Mouse (Mus musculus) hindbrain, embryonic 10.5 days (tissue): ENCODE data around the gene Urad. TPM values are rescaled to one million over a fixed set of nuclear protein-coding genes. Genes with fewer than 3 reads are reported as not detected.

Experiments used
- DNase-seq: peaks from one replicate; pipeline ENCODE4 v3.0.0-alpha.2; 2017; ENCODE audit warnings: low spot score
- H3K27ac ChIP-seq: fragments of 300-500 bp; sonication (generic); 2 replicates; pipeline ENCODE4 v1.5.1; 2016; ENCODE audit warnings: mild to moderate bottlenecking, moderate library complexity
- H3K27me3 ChIP-seq: fragments of 300-500 bp; sonication (generic); 2 replicates; pipeline ENCODE4 v1.6.1; 2016; ENCODE audit warnings: mild to moderate bottlenecking; ENCODE audit not compliant: poor library complexity, insufficient read depth, severe bottlenecking
- H3K36me3 ChIP-seq: fragments of 300-500 bp; sonication (generic); 2 replicates; pipeline ENCODE4 v1.6.1; 2016; ENCODE audit warnings: mild to moderate bottlenecking, moderate library complexity
- H3K4me1 ChIP-seq: fragments of 300-500 bp; sonication (generic); replicated peaks from 2 replicates; pipeline ENCODE4 v1.6.1; 2016; ENCODE audit warnings: mild to moderate bottlenecking
- H3K4me3 ChIP-seq: fragments of 300-500 bp; sonication (generic); 2 replicates; pipeline ENCODE4 v1.5.1; 2016; ENCODE audit warnings: mild to moderate bottlenecking, moderate library complexity
- H3K9me3 ChIP-seq: fragments of 300-500 bp; sonication (generic); 2 replicates; pipeline ENCODE4 v1.6.1; 2016; ENCODE audit warnings: mild to moderate bottlenecking, moderate library complexity
- WGBS: fragments of 180-500 bp; shearing (Covaris S2); methylation state at CpG from one replicate; pipeline ENCODE4 v1.1.7; 2016; 5-methylcytosine and 5-hydroxymethylcytosine counted together
- polyA plus RNA-seq: library from polyadenylated mRNA; unstranded; fragments of >200 nt; fragmentation: Nextera tagmentation; extraction: Ambion mirVana; gene quantifications from 2 replicates; pipeline ENCODE4 v1.2.1, GENCODE M21; 2016

Urad gene
- polyA plus RNA-seq, 1 experiment from 2014 or later = not detected

DNA sequence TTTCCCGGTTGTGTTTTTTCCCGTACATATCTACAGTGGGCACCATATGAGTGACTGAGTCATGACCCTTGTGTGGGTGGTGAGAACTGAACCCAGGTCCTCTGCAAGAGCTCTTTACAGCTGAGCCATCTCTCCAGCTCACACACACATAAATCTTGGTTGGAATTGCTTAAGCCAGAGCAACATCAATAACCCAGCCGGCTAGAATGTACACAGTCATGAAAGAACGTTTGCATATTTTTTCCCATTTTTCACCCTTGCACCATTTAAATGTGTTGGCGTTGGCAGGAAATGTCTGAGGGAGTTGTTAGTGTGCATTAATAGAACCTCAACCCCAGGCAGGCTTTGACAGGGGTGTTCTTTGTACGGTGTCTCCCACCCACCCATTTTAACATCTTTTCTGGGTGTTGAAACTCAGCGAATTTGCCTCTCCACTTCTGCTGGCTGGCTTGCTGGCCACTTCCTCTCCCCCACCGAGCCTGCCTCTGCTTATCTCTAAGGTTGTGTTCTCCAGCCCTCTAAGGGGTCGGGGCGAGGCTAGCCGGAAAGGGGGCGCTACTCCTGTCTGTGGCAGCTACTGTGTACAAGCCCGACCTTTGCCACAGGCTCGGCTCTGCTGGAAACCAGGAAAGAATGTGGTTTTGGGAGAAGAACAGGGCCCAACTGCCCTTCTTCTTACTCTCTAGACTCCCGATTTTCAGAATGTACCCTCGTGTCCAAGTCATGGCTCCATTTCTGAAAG is 30.3 kb downstream of the Urad start:
- H3K4me3 ChIP-seq = no peak overlapping the region
- no peak for DNase-seq
- no peaks in the 10 kb centered on the region for H3K36me3 ChIP-seq
- 35% methylated on average over 16 of the region's 16 CpGs for WGBS
- peaks cover 8% of the 10 kb centered on the region; the same call in 1 of the 2 replicates for H3K4me1 ChIP-seq
- H3K9me3 ChIP-seq = 0 out of 2 replicates have a peak, but pooled peaks cover 2% of the 10 kb centered on the region
- H3K27ac ChIP-seq = no peak overlapping the region
- H3K27me3 ChIP-seq = peaks cover 71% of the 10 kb centered on the region

DNA sequence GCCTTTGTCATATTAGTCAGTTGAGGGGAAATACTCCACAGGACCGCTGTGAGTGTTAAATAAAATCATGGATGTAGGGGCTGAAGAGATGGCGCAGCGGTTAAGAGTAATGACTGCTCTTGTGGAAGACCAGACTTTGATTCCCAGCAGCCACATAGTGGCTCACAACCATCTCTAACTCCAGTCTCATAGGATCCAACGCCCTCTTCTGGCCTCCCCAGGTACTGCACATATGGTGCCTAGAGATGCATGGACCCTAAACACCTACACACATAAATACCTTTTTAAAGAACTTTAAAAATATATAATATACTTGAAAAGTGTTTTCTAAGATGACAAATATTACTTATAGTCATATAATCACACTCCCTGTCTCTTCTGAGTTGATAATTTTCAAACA is 37.9 kb downstream of the Urad start:
- DNase-seq = no peak
- H3K27ac ChIP-seq = no peak overlapping the region
- peaks cover 61% of the 10 kb centered on the region for H3K27me3 ChIP-seq
- no peaks in the 10 kb centered on the region for H3K9me3 ChIP-seq
- no peaks in the 10 kb centered on the region for H3K36me3 ChIP-seq
- no peaks in the 10 kb centered on the region for H3K4me1 ChIP-seq
- 76% methylated on average over 4 of the region's 4 CpGs for WGBS
- H3K4me3 ChIP-seq = no peak overlapping the region

DNA sequence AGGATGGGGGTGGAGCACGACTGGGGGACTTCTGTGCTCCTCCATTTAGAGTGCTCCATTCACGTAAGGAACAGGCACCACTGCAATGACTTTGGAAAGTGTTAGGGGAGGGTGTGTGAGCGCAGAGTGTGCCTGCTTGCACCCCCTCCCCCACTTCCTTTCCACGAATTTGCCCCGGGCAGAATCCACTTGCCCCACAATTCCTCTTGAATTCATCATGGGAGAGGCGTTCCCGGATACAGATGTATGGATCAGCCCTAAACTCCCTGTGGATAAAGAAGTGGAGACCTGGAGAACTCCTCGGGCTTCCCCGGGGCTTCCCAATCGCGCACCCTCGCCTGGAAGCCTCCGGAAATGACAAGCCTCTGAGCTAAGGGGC is 44.7 kb downstream of the Urad start:
- 0% methylated on average over 13 of the region's 13 CpGs for WGBS
- DNase-seq = no peak
- Histone ChIP-seq H3K4me1 (no peaks in the 10 kb centered on the region), H3K27ac (no peak overlapping the region), H3K9me3 (0 out of 2 replicates have a peak, but pooled peaks cover 5% of the 10 kb centered on the region), H3K36me3 (no peaks in the 10 kb centered on the region), H3K27me3 (peaks cover 100% of the 10 kb centered on the region), H3K4me3 (no peak overlapping the region)

DNA sequence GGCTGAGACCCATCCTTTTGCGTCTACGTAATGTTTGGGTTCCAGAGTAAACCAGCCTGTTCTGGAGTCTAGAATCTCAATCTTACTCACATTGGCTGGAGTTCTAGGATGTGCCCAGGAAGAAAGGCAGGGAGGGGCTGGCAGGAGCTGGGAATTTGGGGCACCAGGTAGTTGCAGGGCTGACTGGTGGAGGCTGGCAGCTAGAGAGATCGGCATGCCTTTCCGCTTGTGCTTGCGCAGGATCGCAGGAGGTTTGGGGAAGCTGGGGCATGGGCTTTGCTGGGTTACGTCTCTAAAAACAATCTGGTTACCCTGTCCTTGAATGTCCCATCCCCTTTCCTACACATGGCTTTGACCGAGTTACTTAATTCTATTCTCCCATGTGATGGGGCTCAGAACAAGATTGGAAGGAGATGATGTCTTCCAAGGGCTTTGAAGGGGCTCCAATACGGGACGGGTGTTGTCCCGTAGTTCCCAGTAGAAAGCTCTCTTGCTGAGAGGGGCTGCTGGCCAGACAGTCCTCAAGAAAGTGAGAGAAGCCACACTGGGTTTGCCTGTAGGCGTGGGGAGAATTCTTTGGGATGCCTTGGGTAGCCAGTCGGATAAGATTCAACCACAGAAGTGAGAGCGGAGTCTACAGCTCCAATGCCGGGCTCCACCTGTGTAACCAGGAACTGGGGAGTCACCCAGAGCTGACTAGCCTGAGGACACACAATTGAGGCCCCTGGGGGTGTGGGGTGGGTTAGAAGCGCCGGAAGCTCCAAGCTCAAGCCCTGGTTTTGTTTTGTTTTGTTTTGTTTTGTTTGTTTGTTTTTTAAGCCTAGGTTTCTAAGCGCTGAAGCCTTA is 45.3 kb downstream of the Urad start:
- H3K27ac ChIP-seq = no peak overlapping the region
- H3K4me3 ChIP-seq = no peak overlapping the region
- no peaks in the 10 kb centered on the region for H3K4me1 ChIP-seq
- WGBS = 1% methylated on average over 18 of the region's 18 CpGs
- 0 out of 2 replicates have a peak, but pooled peaks cover 5% of the 10 kb centered on the region for H3K9me3 ChIP-seq
- H3K36me3 ChIP-seq = no peaks in the 10 kb centered on the region
- H3K27me3 ChIP-seq = peaks cover 100% of the 10 kb centered on the region
- DNase-seq = peak; percentile 27

DNA sequence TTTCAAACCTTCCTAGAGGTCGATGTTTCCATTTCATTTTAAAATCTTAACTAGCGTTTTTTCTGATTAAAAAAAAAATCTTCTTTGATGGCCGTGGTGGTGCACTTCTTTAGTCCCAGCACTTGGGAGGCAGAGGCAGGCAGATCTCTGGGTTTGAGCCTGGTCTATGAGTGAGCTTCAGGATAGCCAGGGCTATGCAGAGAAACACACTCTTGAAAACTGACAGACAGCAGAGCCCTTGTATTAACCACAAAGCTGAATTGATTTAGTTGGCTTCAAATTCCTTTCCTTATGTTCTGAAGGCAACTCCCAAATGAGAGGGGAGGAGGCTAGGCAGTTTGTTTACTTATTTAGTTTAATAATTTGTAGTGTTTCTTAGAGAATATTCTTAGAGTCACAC is 46.5 kb downstream of the Urad start:
- DNase-seq = no peak
- 13% methylated on average over 3 of the region's 3 CpGs for WGBS

DNA sequence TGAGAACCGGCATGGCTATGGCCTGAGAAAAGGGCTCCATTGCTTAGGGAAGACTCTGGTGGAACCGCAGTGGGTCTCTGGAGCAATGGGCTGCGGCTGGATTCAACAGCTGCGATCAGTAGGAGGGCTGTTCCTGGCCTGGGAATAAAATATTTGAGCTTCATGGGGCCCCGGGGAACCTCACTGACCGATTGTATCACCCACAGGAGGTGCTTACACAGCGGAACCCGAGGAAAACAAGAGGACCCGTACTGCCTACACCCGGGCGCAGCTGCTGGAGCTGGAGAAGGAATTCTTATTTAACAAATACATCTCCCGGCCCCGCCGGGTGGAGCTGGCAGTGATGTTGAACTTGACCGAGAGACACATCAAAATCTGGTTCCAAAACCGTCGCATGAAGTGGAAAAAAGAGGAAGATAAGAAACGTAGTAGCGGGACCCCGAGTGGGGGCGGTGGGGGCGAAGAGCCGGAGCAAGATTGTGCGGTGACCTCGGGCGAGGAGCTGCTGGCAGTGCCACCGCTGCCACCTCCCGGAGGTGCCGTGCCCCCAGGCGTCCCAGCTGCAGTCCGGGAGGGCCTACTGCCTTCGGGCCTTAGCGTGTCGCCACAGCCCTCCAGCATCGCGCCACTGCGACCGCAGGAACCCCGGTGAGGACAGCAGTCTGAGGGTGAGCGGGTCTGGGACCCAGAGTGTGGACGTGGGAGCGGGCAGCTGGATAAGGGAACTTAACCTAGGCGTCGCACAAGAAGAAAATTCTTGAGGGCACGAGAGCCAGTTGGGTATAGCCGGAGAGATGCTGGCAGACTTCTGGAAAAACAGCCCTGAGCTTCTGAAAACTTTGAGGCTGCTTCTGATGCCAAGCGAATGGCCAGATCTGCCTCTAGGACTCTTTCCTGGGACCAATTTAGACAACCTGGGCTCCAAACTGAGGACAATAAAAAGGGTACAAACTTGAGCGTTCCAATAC is 47.8 kb downstream of the Urad start:
- H3K4me3 ChIP-seq = no peak overlapping the region
- no peak overlapping the region for H3K27ac ChIP-seq
- WGBS = 1% methylated on average over 48 of the region's 48 CpGs
- H3K36me3 ChIP-seq = no peaks in the 10 kb centered on the region
- peak; percentile 63 for DNase-seq
- H3K4me1 ChIP-seq = peaks cover 7% of the 10 kb centered on the region; the same call in 1 of the 2 replicates
- peaks cover 100% of the 10 kb centered on the region for H3K27me3 ChIP-seq
- H3K9me3 ChIP-seq = 0 out of 2 replicates have a peak, but pooled peaks cover 5% of the 10 kb centered on the region

More for the DNA sequence above, 46.5 kb downstream of the Urad start:
- peaks cover 100% of the 10 kb centered on the region for H3K27me3 ChIP-seq
- H3K9me3 ChIP-seq = 0 out of 2 replicates have a peak, but pooled peaks cover 5% of the 10 kb centered on the region
- H3K4me3 ChIP-seq = no peak overlapping the region
- no peaks in the 10 kb centered on the region for H3K36me3 ChIP-seq
- no peak overlapping the region for H3K27ac ChIP-seq
- H3K4me1 ChIP-seq = no peaks in the 10 kb centered on the region

DNA sequence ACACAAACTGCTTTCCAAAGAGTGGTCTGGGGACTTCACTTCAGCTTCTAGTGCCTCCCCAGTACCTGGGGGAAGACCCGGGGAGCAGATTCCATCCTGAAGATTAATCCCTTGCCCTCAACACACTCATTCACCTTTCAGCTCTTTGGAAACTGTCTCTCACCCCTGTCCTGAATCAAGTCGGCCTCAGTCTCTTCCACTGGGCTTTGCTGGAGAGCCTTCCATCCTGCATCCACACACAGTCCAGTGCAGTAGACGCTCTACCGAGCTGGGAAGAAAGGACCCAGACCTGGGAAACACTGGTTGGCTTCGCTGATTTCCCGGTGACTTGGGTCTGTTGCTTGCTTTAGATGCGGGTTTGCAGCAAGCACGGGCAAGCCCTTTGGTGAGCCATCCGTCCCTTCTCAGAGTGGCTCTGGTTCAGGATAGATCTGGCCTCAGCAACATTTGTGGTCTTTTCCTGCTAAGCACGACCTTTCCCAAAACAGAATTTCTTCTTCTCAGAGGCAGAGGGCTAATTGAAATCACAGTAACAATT is 49.4 kb downstream of the Urad start:
- Histone ChIP-seq H3K4me3 (no peak overlapping the region), H3K4me1 (peaks cover 7% of the 10 kb centered on the region; the same call in 1 of the 2 replicates), H3K9me3 (0 out of 2 replicates have a peak, but pooled peaks cover 5% of the 10 kb centered on the region), H3K36me3 (no peaks in the 10 kb centered on the region), H3K27ac (no peak overlapping the region), H3K27me3 (peaks cover 100% of the 10 kb centered on the region)
- 1% methylated on average over 10 of the region's 10 CpGs for WGBS
- peak; percentile 59 for DNase-seq

DNA sequence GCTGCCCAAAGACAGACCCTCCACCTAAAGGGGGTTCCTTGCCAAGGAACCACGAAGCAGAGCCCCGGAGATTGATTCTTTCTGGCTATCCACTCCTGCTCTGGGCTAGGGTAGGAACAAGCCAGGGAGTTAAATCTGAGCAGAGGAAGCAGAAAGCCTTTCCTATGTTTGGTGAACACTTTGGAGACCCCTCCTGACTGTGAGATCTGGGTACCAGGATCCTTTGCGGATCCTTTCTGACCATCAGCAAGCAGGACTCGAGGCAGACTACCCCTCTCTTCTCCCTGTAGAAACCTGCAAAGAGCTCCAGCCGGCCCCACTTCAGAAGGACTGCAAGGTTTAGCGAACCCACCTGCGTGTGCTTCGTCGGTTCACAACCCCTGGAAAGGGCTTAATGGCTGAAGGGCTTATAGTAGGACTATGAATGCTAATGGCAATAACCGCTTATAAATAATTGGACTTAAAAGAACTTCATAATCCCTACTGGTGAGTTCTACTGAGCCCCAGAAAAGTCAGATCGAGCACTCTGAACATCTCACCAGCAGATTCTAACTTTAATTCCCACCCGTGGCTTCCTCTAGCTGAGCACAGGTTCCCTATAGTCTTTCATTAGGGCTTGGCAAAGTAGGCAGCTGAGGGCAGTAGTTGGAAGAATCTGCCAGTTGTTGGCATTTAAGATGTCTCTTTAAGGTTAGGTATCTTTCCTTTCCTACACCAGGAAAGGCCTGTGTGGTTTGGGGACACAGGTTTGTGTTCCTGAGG is 50.0 kb downstream of the Urad start:
- Histone ChIP-seq H3K36me3 (no peaks in the 10 kb centered on the region), H3K4me3 (no peak overlapping the region), H3K9me3 (0 out of 2 replicates have a peak, but pooled peaks cover 5% of the 10 kb centered on the region), H3K27me3 (peaks cover 100% of the 10 kb centered on the region), H3K27ac (no peak overlapping the region), H3K4me1 (peaks cover 7% of the 10 kb centered on the region; the same call in 1 of the 2 replicates)
- DNase-seq = peak; percentile 27
- WGBS = 3% methylated on average over 12 of the region's 12 CpGs

DNA sequence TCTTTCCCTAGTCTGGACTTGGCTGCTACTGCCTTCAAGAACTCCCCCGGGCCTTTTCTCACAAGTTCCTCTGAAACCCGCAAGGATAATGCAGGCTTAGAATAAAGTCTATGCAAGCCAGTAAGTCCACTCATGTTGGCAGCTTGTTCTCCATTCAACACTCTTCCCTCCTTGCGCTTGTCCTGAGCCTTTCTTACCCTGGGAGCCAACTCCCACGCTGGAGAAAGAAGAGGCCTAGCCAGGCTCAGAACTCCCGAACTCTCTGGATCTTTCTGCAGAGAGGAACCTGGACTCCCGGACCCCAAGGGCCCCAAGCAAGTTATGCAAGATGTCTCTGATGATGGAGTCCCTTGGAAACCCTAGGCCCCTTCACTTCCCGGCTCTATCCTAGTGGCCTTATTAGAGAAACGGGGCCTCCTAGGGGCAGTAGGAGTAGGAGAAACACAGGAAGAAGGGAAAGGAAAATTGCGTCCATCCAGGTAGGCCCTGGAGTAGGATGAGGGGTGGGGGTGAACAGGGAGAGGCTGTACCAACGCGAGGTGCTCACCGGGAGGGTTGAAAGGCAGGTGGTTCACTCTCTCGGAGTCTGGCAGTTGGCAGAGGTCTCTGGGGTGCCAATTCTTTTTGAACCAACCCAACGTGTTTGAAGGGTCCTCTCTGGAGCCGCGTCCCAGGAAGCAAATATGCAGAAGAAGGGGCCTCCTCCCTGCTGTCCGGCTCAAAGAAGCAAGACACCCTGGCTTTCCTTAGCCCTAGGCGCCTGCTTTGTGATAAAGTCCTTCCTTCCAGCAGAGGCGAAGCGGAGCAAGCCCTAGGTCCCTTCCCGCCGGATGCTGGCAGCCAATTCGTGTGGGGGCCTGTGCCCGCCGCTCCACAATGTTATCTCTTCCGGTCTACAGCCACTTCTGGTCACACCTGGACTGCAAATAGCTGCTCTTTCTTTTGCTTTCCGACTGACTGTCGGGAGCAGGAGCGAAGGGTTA is 51.3 kb downstream of the Urad start:
- H3K36me3 ChIP-seq = no peaks in the 10 kb centered on the region
- H3K4me3 ChIP-seq = no peak overlapping the region
- H3K9me3 ChIP-seq = 0 out of 2 replicates have a peak, but pooled peaks cover 5% of the 10 kb centered on the region
- H3K4me1 ChIP-seq = peaks cover 7% of the 10 kb centered on the region; the same call in 1 of the 2 replicates
- no peak overlapping the region for H3K27ac ChIP-seq
- under 1% methylated on average over 29 of the region's 29 CpGs for WGBS
- DNase-seq = peak; percentile 46
- H3K27me3 ChIP-seq = peaks cover 100% of the 10 kb centered on the region

DNA sequence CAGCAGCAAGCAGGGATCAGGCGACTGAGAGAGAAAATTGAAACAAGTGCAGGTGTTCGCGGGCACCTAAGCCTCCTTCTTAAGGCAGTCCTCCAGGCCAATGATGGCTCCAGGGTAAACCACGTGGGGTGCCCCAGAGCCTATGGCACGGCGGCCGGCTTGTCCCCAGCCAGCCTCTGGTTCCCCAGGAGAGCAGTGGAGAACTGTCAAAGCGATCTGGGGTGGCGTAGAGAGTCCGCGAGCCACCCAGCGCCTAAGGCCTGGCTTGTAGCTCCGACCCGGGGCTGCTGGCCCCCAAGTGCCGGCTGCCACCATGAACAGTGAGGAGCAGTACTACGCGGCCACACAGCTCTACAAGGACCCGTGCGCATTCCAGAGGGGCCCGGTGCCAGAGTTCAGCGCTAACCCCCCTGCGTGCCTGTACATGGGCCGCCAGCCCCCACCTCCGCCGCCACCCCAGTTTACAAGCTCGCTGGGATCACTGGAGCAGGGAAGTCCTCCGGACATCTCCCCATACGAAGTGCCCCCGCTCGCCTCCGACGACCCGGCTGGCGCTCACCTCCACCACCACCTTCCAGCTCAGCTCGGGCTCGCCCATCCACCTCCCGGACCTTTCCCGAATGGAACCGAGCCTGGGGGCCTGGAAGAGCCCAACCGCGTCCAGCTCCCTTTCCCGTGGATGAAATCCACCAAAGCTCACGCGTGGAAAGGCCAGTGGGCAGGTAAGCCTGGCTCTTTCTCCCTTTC is 52.1 kb downstream of the Urad start, which contains the start of gene Pdx1:
Gene Pdx1, plus strand, starts transcription at position 34 of the 747 bp plus-strand sequence.
- WGBS = under 1% methylated on average over 44 of the region's 44 CpGs
- Histone ChIP-seq H3K36me3 (no peaks in the 10 kb centered on the region), H3K4me1 (peaks cover 7% of the 10 kb centered on the region; the same call in 1 of the 2 replicates), H3K27me3 (peaks cover 100% of the 10 kb centered on the region), H3K4me3 (peak within 1 kb of the TSS; percentile 32), H3K27ac (no peak within 1 kb of the TSS), H3K9me3 (no peaks in the 10 kb centered on the region)
- DNase-seq = peak; percentile 57
